Mouse (Mus musculus): Measurements from ENCODE around the gene Csad. TPM values are rescaled to one million over a fixed set of nuclear protein-coding genes. Genes with fewer than 3 reads are reported as not detected.
A peak's percentile ranks its signal among the peaks of the same experiment; 100 is the strongest.
"Not testable (repeated sequence)": the region's sequence is repeated elsewhere in the genome, so short reads cannot be mapped to it uniquely, and the experiment has no call there.

Gene Csad
- polyA plus RNA-seq, 1 experiment from 2014 or later: 26.8 TPM

- Histone ChIP-seq H3K4me2 (replicated peaks; ENCODE audit: low read depth) (no peak overlapping the region), H3K36me3 (ENCODE audit: control insufficient read depth, insufficient read depth) (no peaks in the 10 kb centered on the region; the same call in 1 of the 2 replicates), H3K4me1 (replicated peaks; ENCODE audit: control insufficient read depth, insufficient read depth, low read length) (no peaks in the 10 kb centered on the region), H3K9ac (ENCODE audit: low read depth, low read length) (no peak overlapping the region), H3K27ac (ENCODE audit: low read depth, low read length) (no peak overlapping the region), H3K4me3 (ENCODE audit: low read depth, low read length) (no peak overlapping the region), H3K9me3 (ENCODE audit: control insufficient read depth) (no peaks in the 10 kb centered on the region), H3K27me3 (replicated peaks; ENCODE audit: control insufficient read depth, insufficient read depth, low read length) (no peaks in the 10 kb centered on the region)
- no peak for TF ChIP-seq CTCF (IDR thresholded peaks at IDR 0.05; ENCODE audit: low read depth)
- ATAC-seq: peak; percentile 25; the same call in 1 of the 2 replicates
- 54% methylated on average over 6 of the region's 6 CpGs for WGBS
Observed at GRCm38 (mm10) chr15:102167620-102168021, 36.9 kb downstream of the Csad start.

DNA sequence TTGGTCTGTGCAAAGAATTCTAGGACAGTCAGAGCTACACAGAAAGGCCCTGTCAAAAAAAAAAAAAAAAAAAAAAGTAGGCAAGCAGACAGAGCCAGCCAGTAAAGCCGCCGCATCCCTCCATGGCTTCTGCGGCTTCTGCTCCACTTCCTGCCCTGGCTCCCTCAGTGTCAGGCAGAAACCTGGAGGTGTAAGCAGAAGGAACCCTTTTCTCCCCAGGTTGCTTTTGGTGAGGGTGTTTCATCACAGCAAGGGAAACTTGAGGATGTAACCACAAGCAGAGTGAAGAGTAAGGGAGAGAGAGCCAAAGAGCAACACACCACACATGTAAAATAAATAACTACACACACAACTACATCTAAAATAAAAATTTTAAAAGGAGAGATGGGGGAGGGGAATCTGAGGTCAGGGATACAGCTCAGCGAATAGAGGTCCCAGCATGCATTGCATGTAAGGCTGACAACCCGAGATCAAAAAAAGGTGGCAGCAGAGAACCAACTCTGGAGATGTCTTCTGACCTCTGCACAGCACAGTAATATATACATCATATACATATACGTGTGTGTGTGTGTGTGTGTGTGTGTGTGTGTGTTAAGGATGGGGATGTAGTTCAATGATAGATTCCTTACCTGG lies 38.9 kb downstream of the Csad start:
- Histone ChIP-seq H3K4me3 (ENCODE audit: low read depth, low read length) (no peak overlapping the region), H3K27ac (ENCODE audit: low read depth, low read length) (no peak overlapping the region), H3K4me2 (replicated peaks; ENCODE audit: low read depth) (no peak overlapping the region), H3K27me3 (replicated peaks; ENCODE audit: control insufficient read depth, insufficient read depth, low read length) (no peaks in the 10 kb centered on the region), H3K4me1 (replicated peaks; ENCODE audit: control insufficient read depth, insufficient read depth, low read length) (no peaks in the 10 kb centered on the region), H3K9ac (ENCODE audit: low read depth, low read length) (no peak overlapping the region), H3K36me3 (ENCODE audit: control insufficient read depth, insufficient read depth) (peaks cover 1% of the 10 kb centered on the region; the same call in 1 of the 2 replicates), H3K9me3 (ENCODE audit: control insufficient read depth) (no peaks in the 10 kb centered on the region)
- WGBS: 46% methylated on average over 6 of the region's 6 CpGs
- no peak for ATAC-seq
- no peak for TF ChIP-seq CTCF (IDR thresholded peaks at IDR 0.05; ENCODE audit: low read depth)

DNA sequence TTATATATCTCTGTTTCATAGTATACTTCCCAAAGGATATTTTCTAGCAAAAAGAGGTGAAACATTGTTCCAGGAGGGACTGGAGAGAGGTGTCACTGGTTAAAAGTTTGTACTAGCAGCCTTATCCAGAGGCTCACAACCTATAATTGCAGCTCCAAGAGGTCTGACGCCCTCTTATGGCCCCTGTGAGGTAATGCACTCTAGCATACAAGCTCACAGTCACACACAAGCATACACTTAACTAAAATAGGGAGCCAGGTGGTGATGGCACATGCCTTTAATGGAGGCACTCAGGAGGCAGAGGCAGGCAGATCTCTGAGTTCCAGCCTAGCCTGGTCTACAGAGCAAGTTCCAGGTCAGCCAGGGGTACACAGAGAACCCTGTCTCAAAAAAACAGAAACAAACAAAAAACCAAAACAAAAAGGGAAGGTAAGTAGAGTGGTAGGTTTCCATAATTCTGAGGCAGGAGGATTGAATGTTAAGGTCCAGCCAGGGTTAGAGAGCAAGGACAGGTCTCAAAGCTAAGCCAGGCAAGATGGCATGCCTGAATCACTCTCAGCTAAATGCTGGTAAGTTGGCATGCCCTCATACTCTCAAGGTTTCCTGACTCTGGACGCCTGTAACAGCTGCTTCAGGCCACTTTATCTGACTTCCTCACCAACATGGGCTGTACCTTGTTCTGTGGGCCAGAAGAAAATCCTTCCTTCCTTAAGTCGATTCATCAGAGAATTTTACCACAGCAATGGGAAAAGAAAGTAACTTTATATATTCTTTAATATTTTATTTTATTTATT lies 40.4 kb downstream of the Csad start:
- Histone ChIP-seq H3K4me1 (replicated peaks; ENCODE audit: control insufficient read depth, insufficient read depth, low read length) (no peaks in the 10 kb centered on the region), H3K4me3 (ENCODE audit: low read depth, low read length) (no peak overlapping the region), H3K9ac (ENCODE audit: low read depth, low read length) (no peak overlapping the region), H3K27ac (ENCODE audit: low read depth, low read length) (no peak overlapping the region), H3K4me2 (replicated peaks; ENCODE audit: low read depth) (no peak overlapping the region), H3K36me3 (ENCODE audit: control insufficient read depth, insufficient read depth) (peaks cover 3% of the 10 kb centered on the region; the same call in 1 of the 2 replicates), H3K27me3 (replicated peaks; ENCODE audit: control insufficient read depth, insufficient read depth, low read length) (no peaks in the 10 kb centered on the region), H3K9me3 (ENCODE audit: control insufficient read depth) (no peaks in the 10 kb centered on the region)
- TF ChIP-seq CTCF (IDR thresholded peaks at IDR 0.05; ENCODE audit: low read depth): peak; percentile 41
- 57% methylated on average over 3 of the region's 3 CpGs for WGBS
- no peak for ATAC-seq

DNA sequence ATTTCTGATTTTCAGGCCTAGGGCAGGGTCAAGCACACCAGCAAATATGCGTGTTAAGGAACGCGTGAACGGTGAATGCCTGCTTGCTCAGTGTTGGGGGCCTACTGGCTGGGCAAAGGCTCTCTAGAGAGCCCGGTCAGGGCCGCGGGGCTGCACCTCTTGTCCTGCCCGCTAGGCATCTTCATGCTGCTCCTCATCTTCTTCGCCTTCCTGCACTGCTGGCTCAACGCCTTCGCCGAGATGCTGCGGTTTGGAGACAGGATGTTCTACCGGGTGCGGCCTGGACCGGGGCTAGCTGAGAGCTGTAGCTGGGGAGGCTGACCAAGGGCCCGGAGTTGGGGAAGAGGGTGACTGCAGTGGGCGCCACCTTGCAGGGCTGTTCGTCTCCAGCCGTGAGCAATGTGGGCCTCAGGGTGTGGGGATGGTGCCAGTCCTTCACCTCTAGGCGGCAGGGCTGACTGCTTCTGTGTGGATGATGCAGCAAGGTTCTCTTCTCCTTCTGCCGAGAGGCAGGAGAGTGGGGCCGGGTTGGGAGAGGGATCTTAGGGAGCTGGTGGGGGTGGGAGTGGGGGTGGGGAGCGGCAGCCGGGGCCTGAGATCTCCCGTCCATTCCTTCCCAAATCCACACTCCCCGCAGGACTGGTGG lies 44.0 kb downstream of the Csad start:
- Histone ChIP-seq H3K27me3 (replicated peaks; ENCODE audit: control insufficient read depth, insufficient read depth, low read length) (no peaks in the 10 kb centered on the region), H3K4me1 (replicated peaks; ENCODE audit: control insufficient read depth, insufficient read depth, low read length) (no peaks in the 10 kb centered on the region), H3K9ac (ENCODE audit: low read depth, low read length) (no peak overlapping the region), H3K4me2 (replicated peaks; ENCODE audit: low read depth) (no peak overlapping the region), H3K27ac (ENCODE audit: low read depth, low read length) (no peak overlapping the region), H3K4me3 (ENCODE audit: low read depth, low read length) (no peak overlapping the region), H3K9me3 (ENCODE audit: control insufficient read depth) (no peaks in the 10 kb centered on the region), H3K36me3 (ENCODE audit: control insufficient read depth, insufficient read depth) (peaks cover 14% of the 10 kb centered on the region; the same call in 1 of the 2 replicates)
- ATAC-seq: no peak
- TF ChIP-seq CTCF (IDR thresholded peaks at IDR 0.05; ENCODE audit: low read depth): no peak
- 69% methylated on average over 26 of the region's 27 CpGs for WGBS

DNA sequence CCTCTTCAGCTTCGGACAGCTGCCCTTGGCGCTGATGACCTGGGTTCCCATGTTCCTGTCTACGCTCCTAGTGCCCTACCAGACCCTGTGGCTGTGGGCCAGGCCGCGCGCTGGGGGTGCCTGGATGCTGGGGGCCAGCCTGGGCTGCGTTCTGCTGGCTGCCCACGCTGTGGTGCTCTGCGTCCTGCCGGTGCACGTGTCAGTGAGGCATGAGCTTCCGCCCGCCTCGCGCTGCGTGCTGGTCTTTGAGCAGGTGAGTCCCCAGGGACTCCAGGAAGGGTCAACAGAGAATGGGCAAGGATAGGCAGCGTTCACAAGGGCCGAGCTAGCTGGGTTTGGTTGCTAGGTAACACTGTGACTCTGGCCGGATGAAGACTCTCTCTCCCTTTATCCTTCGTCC lies 47.7 kb downstream of the Csad start:
- H3K27ac ChIP-seq (ENCODE audit: low read depth, low read length): no peak overlapping the region
- H3K36me3 ChIP-seq (ENCODE audit: control insufficient read depth, insufficient read depth): peaks cover 14% of the 10 kb centered on the region; the same call in 1 of the 2 replicates
- no peaks in the 10 kb centered on the region for H3K9me3 ChIP-seq (ENCODE audit: control insufficient read depth)
- no peak for ATAC-seq
- H3K9ac ChIP-seq (ENCODE audit: low read depth, low read length): no peak overlapping the region
- 51% methylated on average over 20 of the region's 20 CpGs for WGBS
- H3K4me3 ChIP-seq (ENCODE audit: low read depth, low read length): no peak overlapping the region
- no peaks in the 10 kb centered on the region for H3K27me3 ChIP-seq (replicated peaks; ENCODE audit: control insufficient read depth, insufficient read depth, low read length)
- TF ChIP-seq CTCF (IDR thresholded peaks at IDR 0.05; ENCODE audit: low read depth): no peak
- H3K4me1 ChIP-seq (replicated peaks; ENCODE audit: control insufficient read depth, insufficient read depth, low read length): no peaks in the 10 kb centered on the region
- no peak overlapping the region for H3K4me2 ChIP-seq (replicated peaks; ENCODE audit: low read depth)

DNA sequence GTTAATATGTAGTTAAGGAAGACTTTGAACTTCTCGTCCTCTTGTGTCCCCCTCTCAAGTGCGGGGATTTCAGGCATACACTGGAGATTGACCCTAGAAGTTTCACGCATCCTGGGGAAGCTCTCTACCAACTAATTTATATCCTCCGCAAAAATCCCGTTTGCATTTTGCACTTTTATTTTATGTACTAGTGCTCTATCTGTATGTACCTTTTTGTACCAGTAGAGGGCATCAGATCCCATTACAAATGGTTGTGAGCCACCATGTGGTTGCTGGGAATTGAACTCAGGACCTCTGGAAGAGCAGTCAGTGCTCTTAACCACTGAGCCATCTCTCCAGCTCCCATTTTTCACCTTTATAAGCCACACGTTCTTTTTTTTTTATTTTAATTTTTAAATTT lies 49.5 kb downstream of the Csad start:
- not testable (repeated sequence) for H3K4me3 ChIP-seq (ENCODE audit: low read depth, low read length); H3K27ac ChIP-seq (ENCODE audit: low read depth, low read length); H3K27me3 ChIP-seq (replicated peaks; ENCODE audit: control insufficient read depth, insufficient read depth, low read length); H3K4me1 ChIP-seq (replicated peaks; ENCODE audit: control insufficient read depth, insufficient read depth, low read length); H3K9me3 ChIP-seq (ENCODE audit: control insufficient read depth); H3K9ac ChIP-seq (ENCODE audit: low read depth, low read length); H3K4me2 ChIP-seq (replicated peaks; ENCODE audit: low read depth); ATAC-seq
- peak; percentile 31 for TF ChIP-seq CTCF (IDR thresholded peaks at IDR 0.05; ENCODE audit: low read depth)
- 96% methylated on average over 6 of the region's 6 CpGs for WGBS
- H3K36me3 ChIP-seq (ENCODE audit: control insufficient read depth, insufficient read depth): peaks cover 11% of the 10 kb centered on the region; the same call in 1 of the 2 replicates

Data from intestine, postnatal 0 days (tissue).